Mouse (Mus musculus) thymus, adult 2 months (tissue): ENCODE results near the gene Dicer1. TPM values are rescaled to one million over a fixed set of nuclear protein-coding genes. Genes with fewer than 3 reads are reported as not detected.

ENCODE experiments used
- DNase-seq: peaks from one replicate; pipeline ENCODE4 v3.0.0; 2021
- H3K27ac ChIP-seq: fragments of 200-500 bp; 2 replicates; pipeline ENCODE4 v1.5.1; 2012; ENCODE audit warnings: low read length, control low read depth; ENCODE audit not compliant: control insufficient read depth, insufficient read depth
- H3K27me3 ChIP-seq: fragments of 200-500 bp; 2 replicates; pipeline ENCODE4 v1.6.1; 2012; ENCODE audit warnings: mild to moderate bottlenecking, low read length, moderate library complexity, mixed read lengths; ENCODE audit not compliant: control insufficient read depth, insufficient read depth
- H3K36me3 ChIP-seq: fragments of 200-500 bp; 2 replicates; pipeline ENCODE4 v1.6.1; 2012; ENCODE audit warnings: mild to moderate bottlenecking, low read length, moderate library complexity; ENCODE audit not compliant: control insufficient read depth, insufficient read depth
- H3K4me1 ChIP-seq: fragments of 200-500 bp; replicated peaks from 2 replicates; pipeline ENCODE4 v1.6.1; 2012; ENCODE audit warnings: low read length; ENCODE audit not compliant: control insufficient read depth, insufficient read depth
- H3K4me3 ChIP-seq: fragments of 200-500 bp; 2 replicates; pipeline ENCODE4 v1.5.1; 2012; ENCODE audit warnings: mild to moderate bottlenecking, low read length, control low read depth, moderate library complexity; ENCODE audit not compliant: control insufficient read depth, insufficient read depth
- CTCF ChIP-seq: fragments of 200-500 bp; IDR thresholded peaks from 2 replicates; pipeline ENCODE4 v1.5.1; 2012; ENCODE audit warnings: mild to moderate bottlenecking, control low read depth, low read length, moderate library complexity, borderline replicate concordance; ENCODE audit not compliant: control insufficient read depth, poor library complexity, insufficient read depth; ENCODE audit errors: extremely low read depth
- POLR2A ChIP-seq: fragments of 200-500 bp; IDR thresholded peaks from 2 replicates; pipeline ENCODE4 v1.6.1; 2012; ENCODE audit warnings: mild to moderate bottlenecking, low read length, control low read depth, moderate library complexity; ENCODE audit not compliant: control insufficient read depth, poor library complexity, insufficient read depth; ENCODE audit errors: extremely low read depth
- WGBS: fragments of 180-500 bp; shearing (Covaris S2); methylation state at CpG from one replicate; pipeline ENCODE4 v1.1.7; 2018; 5-methylcytosine and 5-hydroxymethylcytosine counted together
- polyA plus RNA-seq: library from polyadenylated mRNA; depleted of rRNA; stranded (reverse); fragments of >200 nt; gene quantifications from 2 replicates; pipeline ENCODE4 v1.2.3, GENCODE M21; 2012

Dicer1 gene
- polyA plus RNA-seq, 1 experiment = 14.8 TPM

DNA sequence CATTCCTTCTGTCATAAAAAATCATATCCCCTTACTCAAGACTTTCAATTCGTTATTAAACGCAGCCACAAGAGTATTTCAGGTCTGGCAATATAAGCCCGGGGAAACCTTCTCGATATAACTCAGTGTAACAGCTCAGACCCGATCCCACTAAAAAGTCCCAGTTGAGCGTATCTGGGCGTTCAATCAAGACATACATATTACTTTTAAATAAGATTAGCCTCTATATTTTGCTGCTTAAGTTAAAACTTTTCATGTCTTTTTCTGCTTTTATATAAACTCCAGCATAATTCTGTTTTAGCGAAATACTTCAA is 72.0 kb downstream of the Dicer1 start:
- H3K36me3 ChIP-seq = no peaks in the 10 kb centered on the region
- no peak for DNase-seq
- no peak overlapping the region for H3K4me3 ChIP-seq
- 93% methylated on average over 8 of the region's 8 CpGs for WGBS
- H3K4me1 ChIP-seq = no peaks in the 10 kb centered on the region
- TF ChIP-seq CTCF (no peak), POLR2A (no peak)
- H3K27me3 ChIP-seq = no peaks in the 10 kb centered on the region
- no peak overlapping the region for H3K27ac ChIP-seq

DNA sequence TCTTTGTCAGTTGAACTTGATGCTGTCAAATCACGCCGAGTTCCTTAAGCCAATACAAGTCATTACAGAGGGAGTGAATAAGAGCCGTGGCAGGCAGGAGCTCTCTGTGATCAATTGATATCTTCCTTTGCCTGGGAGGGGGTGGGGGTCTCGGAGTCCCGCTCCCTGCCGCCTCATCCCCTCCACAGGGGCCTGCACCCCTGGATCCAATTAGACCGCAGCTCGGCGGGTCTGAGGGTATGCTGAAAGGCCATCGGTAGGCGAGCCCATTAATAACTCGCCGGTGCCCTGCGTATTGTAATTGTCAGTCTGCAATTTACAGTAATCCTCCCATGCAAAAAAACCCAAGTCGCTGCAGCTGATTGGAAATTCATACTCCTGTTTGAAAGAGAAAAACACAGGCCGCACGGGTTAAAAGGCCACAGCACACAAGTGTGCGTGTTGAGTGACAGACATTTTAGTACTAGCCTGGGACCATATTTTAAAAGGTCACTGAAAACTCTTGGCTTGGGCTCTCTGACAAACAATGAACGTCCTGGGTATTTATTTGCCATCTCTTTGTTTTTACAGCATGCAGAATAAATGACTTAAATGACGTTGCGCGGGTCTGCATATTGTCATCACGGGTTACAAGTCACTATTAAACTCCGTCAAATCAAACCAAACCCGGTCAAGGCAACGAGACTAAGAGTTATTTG is 72.5 kb downstream of the Dicer1 start:
- Histone ChIP-seq H3K4me3 (no peak overlapping the region), H3K27me3 (no peaks in the 10 kb centered on the region), H3K36me3 (no peaks in the 10 kb centered on the region), H3K4me1 (no peaks in the 10 kb centered on the region), H3K27ac (no peak overlapping the region)
- TF ChIP-seq CTCF (no peak), POLR2A (no peak)
- no peak for DNase-seq
- 91% methylated on average over 26 of the region's 26 CpGs for whole genome bisulfite sequencing

GRCm38 (mm10) chr12:104678462-104678861 is 73.3 kb downstream of the Dicer1 start:
- no peak for DNase-seq
- TF ChIP-seq CTCF (no peak), POLR2A (no peak)
- Histone ChIP-seq H3K27ac (no peak overlapping the region), H3K4me3 (no peak overlapping the region), H3K27me3 (no peaks in the 10 kb centered on the region), H3K4me1 (no peaks in the 10 kb centered on the region), H3K36me3 (no peaks in the 10 kb centered on the region)
- 95% methylated on average over 11 of the region's 14 CpGs for WGBS

DNA sequence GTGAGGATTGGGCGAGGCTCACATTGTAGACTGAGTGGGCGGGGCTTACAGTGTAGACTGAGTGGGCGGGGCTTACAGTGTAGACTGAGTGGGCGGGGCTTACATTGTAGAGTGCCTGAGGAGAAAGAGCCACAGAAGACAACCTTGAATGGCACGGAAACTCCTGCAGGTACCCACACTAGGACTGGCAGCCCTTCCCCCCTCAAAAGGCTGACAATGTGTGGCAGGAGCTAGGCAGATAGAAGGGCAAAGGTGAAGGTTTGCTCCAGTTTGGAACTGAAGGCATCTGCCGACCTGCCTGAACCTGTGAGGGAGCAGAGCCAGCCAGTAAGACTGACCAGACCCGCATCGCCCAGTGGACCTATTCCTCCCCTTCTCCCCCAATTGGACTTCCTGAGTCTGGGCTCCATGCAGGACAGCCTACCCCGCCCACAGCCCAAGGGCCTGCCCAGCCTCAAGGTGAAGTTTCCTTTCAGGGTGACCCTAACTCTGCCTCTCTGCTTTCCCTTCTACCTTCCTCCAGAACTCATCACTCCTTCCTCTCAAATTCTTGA is 74.3 kb downstream of the Dicer1 start:
- TF ChIP-seq POLR2A (no peak), CTCF (no peak)
- Histone ChIP-seq H3K4me3 (no peak overlapping the region), H3K27ac (no peak overlapping the region), H3K36me3 (no peaks in the 10 kb centered on the region), H3K4me1 (no peaks in the 10 kb centered on the region), H3K27me3 (no peaks in the 10 kb centered on the region)
- no peak for DNase-seq
- 97% methylated on average over 9 of the region's 9 CpGs for WGBS

- DNase-seq = no peak
- TF ChIP-seq CTCF = no peak
- Histone ChIP-seq H3K27ac (no peak overlapping the region), H3K36me3 (no peaks in the 10 kb centered on the region), H3K4me1 (no peaks in the 10 kb centered on the region), H3K4me3 (no peak overlapping the region), H3K27me3 (no peaks in the 10 kb centered on the region)
- 97% methylated on average over 13 of the region's 13 CpGs for WGBS
These were observed 75.0 kb downstream of the Dicer1 start for GRCm38 (mm10) chr12:104676535-104677370.

DNA sequence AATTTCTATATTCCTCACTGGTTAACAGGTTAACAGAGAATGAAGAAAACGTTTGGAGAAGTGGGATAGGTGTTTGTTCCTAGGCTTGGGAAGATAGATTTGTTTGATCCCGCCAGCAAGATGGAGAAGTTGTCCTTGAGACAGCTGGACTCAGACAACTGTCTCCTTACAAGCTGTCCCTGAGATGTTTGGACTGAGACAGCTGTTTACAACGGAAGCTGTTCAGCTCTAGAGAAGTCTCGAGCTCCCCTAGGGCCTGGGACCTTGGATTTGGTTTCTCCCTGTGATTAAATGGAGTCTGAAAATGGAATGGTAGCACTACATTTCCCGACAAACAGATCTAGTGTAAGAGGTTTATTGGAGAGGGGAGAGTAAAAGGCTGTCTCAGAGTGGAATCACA is 78.8 kb downstream of the Dicer1 start:
- no peak for DNase-seq

More for the DNA sequence above, 78.8 kb downstream of the Dicer1 start:
- H3K4me1 ChIP-seq = no peaks in the 10 kb centered on the region
- 75% methylated on average over 5 of the region's 5 CpGs for WGBS
- TF ChIP-seq CTCF (no peak), POLR2A (no peak)
- H3K27me3 ChIP-seq = no peaks in the 10 kb centered on the region
- no peak overlapping the region for H3K27ac ChIP-seq
- H3K36me3 ChIP-seq = no peaks in the 10 kb centered on the region
- no peak overlapping the region for H3K4me3 ChIP-seq
